Mouse (Mus musculus) embryonic facial prominence, embryonic 15.5 days (tissue): ENCODE measurements at regions not wholly inside any gene's neighbourhood (a gene's known extent, or its start where the extent isn't known, plus 50 kb on each side); places are given as distances from the start of the nearest gene placed in this dataset.

Experiments used
- ATAC-seq: fragments of 200-750 bp; cut with Nextera tagmentation; 2 replicates; pipeline ENCODE4 v1.8.0; 2017; ENCODE audit warnings: low read depth, moderate TSS enrichment; ENCODE audit not compliant: insufficient number of reproducible peaks, low FRiP score, low TSS enrichment
- H3K27ac ChIP-seq: fragments of 300-500 bp; sonication (generic); replicated peaks from 2 replicates; pipeline ENCODE4 v1.5.1; 2015; ENCODE audit warnings: mild to moderate bottlenecking, inconsistent platforms
- H3K27me3 ChIP-seq: fragments of 300-500 bp; sonication (generic); 2 replicates; pipeline ENCODE4 v1.6.1; 2015; ENCODE audit warnings: inconsistent platforms
- H3K36me3 ChIP-seq: fragments of 300-500 bp; sonication (generic); 2 replicates; pipeline ENCODE4 v1.6.1; 2015; ENCODE audit warnings: mild to moderate bottlenecking, inconsistent platforms
- H3K4me1 ChIP-seq: fragments of 300-500 bp; sonication (generic); 2 replicates; pipeline ENCODE4 v1.6.1; 2015; ENCODE audit warnings: inconsistent platforms
- H3K4me2 ChIP-seq: fragments of 300-500 bp; sonication (generic); replicated peaks from 2 replicates; pipeline ENCODE4 v1.6.1; 2015; ENCODE audit warnings: mild to moderate bottlenecking, inconsistent platforms
- H3K4me3 ChIP-seq: fragments of 300-500 bp; sonication (generic); replicated peaks from 2 replicates; pipeline ENCODE4 v1.5.1; 2015; ENCODE audit warnings: mild to moderate bottlenecking, inconsistent platforms
- H3K9ac ChIP-seq: fragments of 300-500 bp; sonication (generic); 2 replicates; pipeline ENCODE4 v1.6.1; 2015; ENCODE audit warnings: inconsistent platforms
- H3K9me3 ChIP-seq: fragments of 300-500 bp; sonication (generic); replicated peaks from 2 replicates; pipeline ENCODE4 v1.6.1; 2016; ENCODE audit warnings: inconsistent platforms
- whole genome bisulfite sequencing: fragments of 180-500 bp; shearing (Covaris S2); methylation state at CpG from one replicate; pipeline ENCODE4 v1.1.7; 2015; 5-methylcytosine and 5-hydroxymethylcytosine counted together

DNA sequence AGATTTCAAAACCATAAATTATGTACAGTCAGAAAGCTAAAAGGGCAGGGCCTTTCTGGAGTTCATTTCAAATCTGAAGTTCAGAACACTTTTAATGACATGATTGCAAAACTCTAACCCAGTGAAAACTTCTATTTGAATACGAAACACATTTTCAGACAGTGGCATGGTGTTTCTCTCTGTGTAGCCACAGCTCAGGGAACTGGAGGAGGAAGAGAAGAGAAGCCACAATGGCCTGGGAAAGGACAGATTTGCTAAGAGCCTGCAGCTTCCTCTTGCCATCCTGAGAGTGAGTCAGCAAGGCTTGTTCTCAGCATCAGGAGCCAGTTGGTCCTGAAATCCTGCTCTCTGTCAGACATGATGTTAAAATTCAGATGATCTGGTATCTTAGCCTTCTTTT lies 676.2 kb downstream of the Ntrk3 start:
- H3K27ac ChIP-seq, result no peak overlapping the region
- H3K27me3 ChIP-seq, result no peaks in the 10 kb centered on the region
- ATAC-seq, result no peak
- no peaks in the 10 kb centered on the region for H3K36me3 ChIP-seq
- no peaks in the 10 kb centered on the region for H3K4me1 ChIP-seq
- 70% methylated on average over 1 of the region's 1 CpGs for WGBS
- no peak overlapping the region for H3K9ac ChIP-seq
- no peak overlapping the region for H3K4me2 ChIP-seq
- H3K9me3 ChIP-seq, result no peaks in the 10 kb centered on the region
- no peak overlapping the region for H3K4me3 ChIP-seq

- Histone ChIP-seq H3K4me2 (no peak overlapping the region), H3K27ac (no peak overlapping the region), H3K4me1 (no peaks in the 10 kb centered on the region), H3K9ac (no peak overlapping the region), H3K4me3 (no peak overlapping the region), H3K9me3 (no peaks in the 10 kb centered on the region), H3K36me3 (no peaks in the 10 kb centered on the region), H3K27me3 (no peaks in the 10 kb centered on the region)
- ATAC-seq, result no peak
- WGBS, result 69% methylated on average over 3 of the region's 3 CpGs
Observed at GRCm38 (mm10) chr7:78049606-78050005, 688.2 kb downstream of the Ntrk3 start.

- Histone ChIP-seq H3K9me3 (no peaks in the 10 kb centered on the region), H3K36me3 (no peaks in the 10 kb centered on the region), H3K4me2 (no peak overlapping the region), H3K4me3 (no peak overlapping the region), H3K27ac (no peak overlapping the region), H3K9ac (no peak overlapping the region), H3K27me3 (no peaks in the 10 kb centered on the region), H3K4me1 (no peaks in the 10 kb centered on the region)
- 63% methylated on average over 5 of the region's 5 CpGs for WGBS
- ATAC-seq, result no peak
Observed at GRCm38 (mm10) chr7:78045456-78045855, 692.4 kb downstream of the Ntrk3 start.

- Histone ChIP-seq H3K27ac (no peak overlapping the region), H3K27me3 (no peaks in the 10 kb centered on the region), H3K9me3 (no peaks in the 10 kb centered on the region), H3K4me1 (no peaks in the 10 kb centered on the region), H3K9ac (no peak overlapping the region), H3K4me2 (no peak overlapping the region), H3K36me3 (no peaks in the 10 kb centered on the region), H3K4me3 (no peak overlapping the region)
- ATAC-seq, result no peak
- 45% methylated on average over 2 of the region's 2 CpGs for WGBS
Observed at GRCm38 (mm10) chr7:78031032-78031431, 706.8 kb downstream of the Ntrk3 start.

DNA sequence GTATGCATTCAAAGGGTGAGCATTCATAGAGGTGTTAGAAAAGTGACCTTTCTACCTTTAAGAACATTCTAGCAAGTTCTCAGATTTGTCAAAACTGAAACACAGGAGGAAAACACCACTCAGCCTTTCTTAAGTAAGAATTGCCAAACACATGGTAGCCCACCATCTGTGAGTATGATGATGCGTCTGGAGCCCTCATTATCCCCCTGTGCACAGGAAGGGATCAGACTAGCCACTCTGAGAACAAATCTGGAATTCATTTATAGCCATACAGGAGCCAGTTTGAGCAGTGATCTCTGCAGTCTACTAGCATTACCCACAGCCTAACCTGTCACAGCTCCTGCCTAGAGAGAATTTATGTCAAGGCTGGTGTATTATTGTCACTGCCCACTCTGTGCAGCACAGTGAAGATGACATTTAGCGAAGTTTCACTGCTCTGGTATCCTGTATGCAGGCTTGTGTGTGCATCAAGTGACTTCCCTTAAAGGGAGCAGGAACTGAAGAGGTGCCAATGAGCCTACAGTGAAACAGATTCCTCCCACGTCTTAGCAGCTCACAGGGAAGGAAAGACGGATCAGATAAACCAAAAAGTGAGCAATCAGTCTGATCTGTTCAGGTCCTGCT lies 710.7 kb downstream of the Ntrk3 start:
- H3K4me2 ChIP-seq, result no peak overlapping the region
- H3K27me3 ChIP-seq, result no peaks in the 10 kb centered on the region
- H3K27ac ChIP-seq, result no peak overlapping the region
- no peaks in the 10 kb centered on the region for H3K4me1 ChIP-seq
- ATAC-seq, result no peak
- no peak overlapping the region for H3K4me3 ChIP-seq
- H3K9me3 ChIP-seq, result no peaks in the 10 kb centered on the region
- 40% methylated on average over 4 of the region's 4 CpGs for WGBS
- H3K36me3 ChIP-seq, result no peaks in the 10 kb centered on the region
- H3K9ac ChIP-seq, result no peak overlapping the region

DNA sequence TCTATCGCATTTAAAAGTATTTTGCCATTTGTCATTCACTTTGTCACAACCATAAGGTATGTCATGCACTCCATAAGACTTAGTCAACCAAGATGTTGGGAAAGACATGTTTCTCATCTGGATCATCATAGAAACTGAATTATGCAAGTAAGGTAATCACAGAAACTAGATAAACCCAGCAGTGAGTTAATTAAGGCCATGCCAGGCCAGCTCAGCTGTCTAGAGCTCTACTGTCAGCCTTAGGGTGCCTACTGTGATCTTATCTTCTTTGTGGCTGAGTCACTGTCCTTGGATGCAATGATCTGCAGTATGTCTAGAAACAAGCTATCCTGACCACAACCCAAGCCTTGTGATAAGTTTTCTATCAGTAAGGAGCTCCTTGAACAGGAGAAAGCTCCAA lies 714.2 kb downstream of the Ntrk3 start:
- no peaks in the 10 kb centered on the region for H3K4me1 ChIP-seq
- no peak overlapping the region for H3K9ac ChIP-seq
- no peaks in the 10 kb centered on the region for H3K36me3 ChIP-seq
- H3K4me2 ChIP-seq, result no peak overlapping the region
- no peak for ATAC-seq
- no peak overlapping the region for H3K4me3 ChIP-seq
- WGBS, result 89% methylated on average over 1 of the region's 1 CpGs
- no peaks in the 10 kb centered on the region for H3K9me3 ChIP-seq
- H3K27me3 ChIP-seq, result no peaks in the 10 kb centered on the region
- H3K27ac ChIP-seq, result no peak overlapping the region

DNA sequence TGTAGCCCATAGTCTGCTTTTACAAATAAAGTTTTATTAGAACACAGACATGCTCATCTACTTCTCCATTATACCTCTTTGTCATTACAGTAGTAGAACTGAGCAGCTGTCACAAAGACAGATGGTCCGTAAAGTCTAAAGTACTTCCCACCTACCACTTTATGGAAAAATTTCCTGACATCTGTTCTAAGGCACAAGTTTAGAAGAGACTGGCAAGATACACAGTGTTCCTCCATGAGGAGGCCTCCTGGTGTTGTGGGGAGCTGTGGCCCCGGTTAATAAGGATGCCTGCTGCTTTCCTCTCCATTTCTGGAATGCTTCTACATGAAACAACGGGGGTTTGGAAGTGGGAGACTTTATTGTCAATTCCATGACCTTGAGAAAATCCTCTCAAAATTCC lies 714.7 kb downstream of the Ntrk3 start:
- Histone ChIP-seq H3K4me1 (no peaks in the 10 kb centered on the region), H3K9ac (no peak overlapping the region), H3K27ac (no peak overlapping the region), H3K4me3 (no peak overlapping the region), H3K4me2 (no peak overlapping the region), H3K9me3 (no peaks in the 10 kb centered on the region), H3K27me3 (no peaks in the 10 kb centered on the region), H3K36me3 (no peaks in the 10 kb centered on the region)
- WGBS, result 64% methylated on average over 3 of the region's 3 CpGs
- no peak for ATAC-seq

- Histone ChIP-seq H3K36me3 (no peaks in the 10 kb centered on the region), H3K4me1 (no peaks in the 10 kb centered on the region), H3K4me3 (no peak overlapping the region), H3K27ac (no peak overlapping the region), H3K9me3 (no peaks in the 10 kb centered on the region), H3K27me3 (no peaks in the 10 kb centered on the region), H3K4me2 (no peak overlapping the region), H3K9ac (no peak overlapping the region)
- no peak for ATAC-seq
- 33% methylated on average over 6 of the region's 6 CpGs for WGBS
Observed at GRCm38 (mm10) chr7:78013631-78014030, 724.2 kb downstream of the Ntrk3 start.

GRCm38 (mm10) chr7:78003086-78003485 lies 734.7 kb downstream of the Ntrk3 start:
- H3K4me3 ChIP-seq, result no peak overlapping the region
- H3K9me3 ChIP-seq, result no peaks in the 10 kb centered on the region
- 80% methylated on average over 2 of the region's 2 CpGs for WGBS
- ATAC-seq, result no peak
- no peaks in the 10 kb centered on the region for H3K27me3 ChIP-seq
- H3K4me2 ChIP-seq, result no peak overlapping the region
- H3K4me1 ChIP-seq, result no peaks in the 10 kb centered on the region
- H3K27ac ChIP-seq, result no peak overlapping the region
- H3K36me3 ChIP-seq, result no peaks in the 10 kb centered on the region
- H3K9ac ChIP-seq, result no peak overlapping the region

- Histone ChIP-seq H3K4me2 (no peak overlapping the region), H3K9ac (no peak overlapping the region), H3K4me1 (no peaks in the 10 kb centered on the region), H3K4me3 (no peak overlapping the region), H3K27me3 (no peaks in the 10 kb centered on the region), H3K36me3 (no peaks in the 10 kb centered on the region), H3K27ac (no peak overlapping the region), H3K9me3 (no peaks in the 10 kb centered on the region)
- no peak for ATAC-seq
- 75% methylated on average over 2 of the region's 2 CpGs for WGBS
Observed at GRCm38 (mm10) chr7:77993840-77994239, 744.0 kb downstream of the Ntrk3 start.

DNA sequence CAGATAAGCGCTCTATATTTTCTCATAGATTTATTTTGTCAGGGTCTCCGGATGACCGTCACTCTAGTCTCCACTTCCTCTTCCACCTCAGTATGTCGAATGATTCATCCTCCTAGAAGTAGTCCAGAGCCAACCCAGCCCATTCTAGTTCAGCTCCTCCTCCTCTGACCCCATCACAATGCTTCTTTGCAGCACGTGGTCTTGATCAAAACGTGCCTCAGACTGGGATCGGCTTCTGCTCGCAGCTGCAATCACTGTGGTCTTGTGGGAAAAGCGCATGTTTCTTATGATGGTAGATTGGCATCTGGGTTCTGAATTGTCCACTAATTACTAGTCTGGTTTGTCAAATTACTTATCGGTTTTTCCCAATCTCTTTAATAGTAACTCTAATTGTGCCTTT lies 747.7 kb downstream of the Ntrk3 start:
- Histone ChIP-seq H3K36me3 (no peaks in the 10 kb centered on the region), H3K9me3 (no peaks in the 10 kb centered on the region), H3K27me3 (no peaks in the 10 kb centered on the region), H3K9ac (no peak overlapping the region), H3K27ac (no peak overlapping the region), H3K4me3 (no peak overlapping the region), H3K4me1 (no peaks in the 10 kb centered on the region), H3K4me2 (no peak overlapping the region)
- WGBS, result 49% methylated on average over 10 of the region's 10 CpGs
- no peak for ATAC-seq

- Histone ChIP-seq H3K4me3 (no peak overlapping the region), H3K4me2 (no peak overlapping the region), H3K9me3 (no peaks in the 10 kb centered on the region), H3K9ac (no peak overlapping the region), H3K36me3 (no peaks in the 10 kb centered on the region), H3K27me3 (no peaks in the 10 kb centered on the region), H3K4me1 (no peaks in the 10 kb centered on the region), H3K27ac (no peak overlapping the region)
- 44% methylated on average over 5 of the region's 5 CpGs for WGBS
- no peak for ATAC-seq
Observed at GRCm38 (mm10) chr7:77988177-77988576, 749.6 kb downstream of the Ntrk3 start.
